Mouse (Mus musculus) kidney, adult 2 months (tissue): ENCODE measurements around the gene Tprkb. TPM values are rescaled to one million over a fixed set of nuclear protein-coding genes. Genes with fewer than 3 reads are reported as not detected.
"Not testable (repeated sequence)": the region's sequence is repeated elsewhere in the genome, so short reads cannot be mapped to it uniquely, and the experiment has no call there.

Experiments used
- DNase-seq: peaks from one replicate; pipeline ENCODE4 v3.0.0; 2021
- H3K27ac ChIP-seq: fragments of 200-500 bp; 2 replicates; pipeline ENCODE4 v1.5.1; 2012; ENCODE audit warnings: low read depth, low read length, control low read depth, inconsistent platforms; ENCODE audit not compliant: insufficient read depth
- H3K27me3 ChIP-seq: fragments of 200-500 bp; replicated peaks from 2 replicates; pipeline ENCODE4 v1.6.1; 2012; ENCODE audit warnings: mild to moderate bottlenecking, moderate library complexity, low read length, inconsistent platforms; ENCODE audit not compliant: control insufficient read depth, insufficient read depth
- H3K36me3 ChIP-seq: fragments of 200-500 bp; 2 replicates; pipeline ENCODE4 v1.6.1; 2012; ENCODE audit warnings: mild to moderate bottlenecking, moderate library complexity, low read length, inconsistent platforms; ENCODE audit not compliant: control insufficient read depth, insufficient read depth
- H3K4me1 ChIP-seq: fragments of 200-500 bp; 2 replicates; pipeline ENCODE4 v1.6.1; 2011; ENCODE audit warnings: low read length; ENCODE audit not compliant: control insufficient read depth, insufficient read depth
- H3K4me3 ChIP-seq: fragments of 200-500 bp; 2 replicates; pipeline ENCODE4 v1.5.1; 2011; ENCODE audit warnings: mild to moderate bottlenecking, low read depth, low read length, control low read depth; ENCODE audit not compliant: insufficient read depth
- CTCF ChIP-seq: fragments of 200-500 bp; conservative IDR thresholded peaks from 2 replicates; pipeline ENCODE4 v1.5.1; 2011; ENCODE audit warnings: low read depth, mild to moderate bottlenecking, control low read depth, low read length, moderate library complexity, mixed read lengths; ENCODE audit not compliant: insufficient read depth, insufficient read length
- POLR2A ChIP-seq: fragments of 200-500 bp; IDR thresholded peaks from one replicate; pipeline ENCODE4 v1.6.1; 2011; ENCODE audit warnings: low read depth, low read length, control low read depth
- WGBS: fragments of 180-500 bp; shearing (Covaris S2); methylation state at CpG from one replicate; pipeline ENCODE4 v1.1.7; 2018; 5-methylcytosine and 5-hydroxymethylcytosine counted together
- polyA plus RNA-seq: library from polyadenylated mRNA; depleted of rRNA; stranded (reverse); fragments of >200 nt; gene quantifications from 2 replicates; pipeline ENCODE4 v1.2.3, GENCODE M21; 2012

The Tprkb gene
- polyA plus RNA-seq, 1 experiment = 140 TPM

GRCm38 (mm10) chr6:85961101-85962091 is 49.7 kb downstream of the Tprkb start, which contains the start of gene Dusp11:
Dusp11 (minus strand) TSS chr6:85961667.
- no peak for TF ChIP-seq CTCF
- TF ChIP-seq POLR2A = peak; percentile 16
- H3K36me3 ChIP-seq = peaks cover 1% of the 10 kb centered on the region
- under 1% methylated on average over 70 of the region's 70 CpGs for WGBS
- peak within 1 kb of the TSS; percentile 99 for H3K27ac ChIP-seq
- peaks cover 4% of the 10 kb centered on the region; the same call in 1 of the 2 replicates for H3K4me1 ChIP-seq
- H3K27me3 ChIP-seq = no peaks in the 10 kb centered on the region
- H3K4me3 ChIP-seq = peak within 1 kb of the TSS; percentile 85
- DNase-seq = peak; percentile 95

DNA sequence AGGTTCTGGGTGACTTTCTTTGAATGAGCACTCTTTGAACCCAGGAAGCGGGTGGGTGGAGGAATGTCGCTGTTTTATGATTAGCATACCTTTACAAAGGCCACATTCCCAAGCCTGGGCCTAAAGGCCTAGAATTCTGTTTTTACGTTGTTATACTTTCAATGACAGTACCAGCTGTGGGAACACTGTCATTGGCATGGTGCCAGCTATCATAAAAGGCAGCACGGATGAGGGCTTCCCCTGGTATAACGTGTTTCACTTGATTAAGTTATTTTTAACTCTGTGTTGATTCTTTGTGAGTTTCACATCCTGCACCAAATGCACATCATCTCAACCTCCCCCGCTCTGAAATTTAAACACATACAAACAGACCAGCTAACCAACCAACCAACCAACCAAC is 54.4 kb downstream of the Tprkb start:
- DNase-seq = not testable (repeated sequence)

GRCm38 (mm10) chr6:85966686-85967085 is 55.0 kb downstream of the Tprkb start:
- WGBS = 77% methylated on average over 4 of the region's 4 CpGs
- H3K4me3 ChIP-seq = no peak overlapping the region
- DNase-seq = no peak
- no peak overlapping the region for H3K27ac ChIP-seq
- no peaks in the 10 kb centered on the region for H3K4me1 ChIP-seq
- H3K36me3 ChIP-seq = no peaks in the 10 kb centered on the region
- H3K27me3 ChIP-seq = no peaks in the 10 kb centered on the region
- TF ChIP-seq CTCF = no peak; the same call in 1 of the 2 replicates
- TF ChIP-seq POLR2A = no peak

More for the DNA sequence above, 54.4 kb downstream of the Tprkb start:
- H3K4me3 ChIP-seq, H3K27ac ChIP-seq, H3K4me1 ChIP-seq, H3K36me3 ChIP-seq, H3K27me3 ChIP-seq: not testable (repeated sequence)
- 40% methylated on average over 6 of the region's 6 CpGs for WGBS

- 60% methylated on average over 2 of the region's 2 CpGs for WGBS
- H3K4me3 ChIP-seq = no peak overlapping the region
- no peaks in the 10 kb centered on the region for H3K36me3 ChIP-seq
- no peak for DNase-seq
- TF ChIP-seq CTCF = no peak
- TF ChIP-seq POLR2A = no peak
- no peak overlapping the region for H3K27ac ChIP-seq
- H3K27me3 ChIP-seq = no peaks in the 10 kb centered on the region
- H3K4me1 ChIP-seq = no peaks in the 10 kb centered on the region
Measured at GRCm38 (mm10) chr6:85969889-85970288, 58.2 kb downstream of the Tprkb start.

GRCm38 (mm10) chr6:85972699-85973098 is 61.0 kb downstream of the Tprkb start:
- WGBS = 68% methylated on average over 3 of the region's 3 CpGs
- no peak overlapping the region for H3K4me3 ChIP-seq
- no peaks in the 10 kb centered on the region for H3K4me1 ChIP-seq
- TF ChIP-seq CTCF (no peak), POLR2A (no peak)
- H3K27me3 ChIP-seq = no peaks in the 10 kb centered on the region
- no peak overlapping the region for H3K27ac ChIP-seq
- DNase-seq = no peak
- H3K36me3 ChIP-seq = no peaks in the 10 kb centered on the region

DNA sequence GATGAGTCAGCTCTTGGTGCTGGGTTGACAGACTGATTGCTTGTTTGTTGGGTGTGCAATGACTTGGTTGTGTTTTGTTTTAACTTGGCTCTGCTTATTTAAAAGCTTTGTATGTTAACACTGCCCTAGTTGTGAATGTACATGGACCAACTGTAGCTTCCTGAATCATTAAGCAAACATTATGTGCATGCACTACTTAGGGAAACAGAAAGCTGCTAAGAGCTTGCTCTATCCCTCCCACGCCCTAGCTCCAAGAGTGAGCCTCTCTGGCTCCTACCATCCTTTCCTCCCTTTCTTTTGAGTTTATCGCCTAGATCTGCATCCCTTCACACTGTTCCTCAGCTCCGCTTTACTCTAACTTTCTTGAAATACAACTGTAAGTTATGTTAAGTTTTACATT is 61.7 kb downstream of the Tprkb start:
- 72% methylated on average over 3 of the region's 3 CpGs for whole genome bisulfite sequencing
- DNase-seq = no peak
- Histone ChIP-seq H3K36me3 (no peaks in the 10 kb centered on the region), H3K27me3 (no peaks in the 10 kb centered on the region), H3K27ac (no peak overlapping the region), H3K4me3 (no peak overlapping the region), H3K4me1 (no peaks in the 10 kb centered on the region)
- no peak for TF ChIP-seq POLR2A
- TF ChIP-seq CTCF = no peak

DNA sequence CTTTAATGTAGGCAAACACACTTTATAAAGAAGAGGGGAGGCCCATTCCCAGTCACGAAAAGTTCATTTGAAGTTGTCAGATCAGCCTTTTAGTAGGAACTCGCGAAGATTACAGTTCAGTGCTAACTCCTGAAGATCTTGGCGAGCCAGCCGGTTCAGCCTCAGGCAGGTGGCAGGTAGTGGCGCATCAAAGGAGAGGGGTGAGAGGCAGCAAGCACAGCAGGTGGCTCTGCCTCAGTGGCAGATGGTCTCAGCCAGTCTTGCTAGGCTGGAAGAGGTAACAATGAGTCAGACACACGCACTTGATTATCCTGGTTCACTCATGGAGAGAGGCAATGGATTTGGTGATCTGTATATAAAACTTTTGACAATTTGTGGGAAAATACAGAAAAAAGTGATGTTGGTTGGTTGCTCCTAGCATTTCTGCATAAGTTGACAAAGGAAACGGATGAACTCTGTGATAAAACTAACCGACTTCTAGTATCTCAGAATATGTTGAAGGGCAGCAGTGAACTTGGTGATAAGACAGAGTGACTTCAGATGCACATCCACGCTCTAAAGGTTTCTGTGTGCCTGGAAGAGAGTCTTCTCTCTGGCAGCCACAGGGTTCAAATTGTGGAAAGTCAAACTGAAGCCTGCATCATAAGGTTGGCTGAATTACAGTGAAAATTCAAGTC is 63.4 kb downstream of the Tprkb start:
- 80% methylated on average over 10 of the region's 10 CpGs for WGBS
- H3K27ac ChIP-seq = no peak overlapping the region
- TF ChIP-seq POLR2A = no peak
- TF ChIP-seq CTCF = no peak

More for the DNA sequence above, 63.4 kb downstream of the Tprkb start:
- H3K27me3 ChIP-seq = no peaks in the 10 kb centered on the region
- no peak overlapping the region for H3K4me3 ChIP-seq
- no peaks in the 10 kb centered on the region for H3K4me1 ChIP-seq
- no peaks in the 10 kb centered on the region for H3K36me3 ChIP-seq
- DNase-seq = no peak
